Mouse (Mus musculus) kidney, adult 2 months (tissue): ENCODE results near the gene Xlr3a. TPM values are rescaled to one million over a fixed set of nuclear protein-coding genes. Genes with fewer than 3 reads are reported as not detected.
A peak's percentile ranks its signal among the peaks of the same experiment; 100 is the strongest.
"Not testable (repeated sequence)": the region's sequence is repeated elsewhere in the genome, so short reads cannot be mapped to it uniquely, and the experiment has no call there.

Source experiments
- DNase-seq: peaks from one replicate; pipeline ENCODE4 v3.0.0; 2021
- H3K27ac ChIP-seq: fragments of 200-500 bp; 2 replicates; pipeline ENCODE4 v1.5.1; 2012; ENCODE audit warnings: low read depth, low read length, control low read depth, inconsistent platforms; ENCODE audit not compliant: insufficient read depth
- H3K27me3 ChIP-seq: fragments of 200-500 bp; replicated peaks from 2 replicates; pipeline ENCODE4 v1.6.1; 2012; ENCODE audit warnings: mild to moderate bottlenecking, moderate library complexity, low read length, inconsistent platforms; ENCODE audit not compliant: control insufficient read depth, insufficient read depth
- H3K36me3 ChIP-seq: fragments of 200-500 bp; 2 replicates; pipeline ENCODE4 v1.6.1; 2012; ENCODE audit warnings: mild to moderate bottlenecking, moderate library complexity, low read length, inconsistent platforms; ENCODE audit not compliant: control insufficient read depth, insufficient read depth
- H3K4me1 ChIP-seq: fragments of 200-500 bp; 2 replicates; pipeline ENCODE4 v1.6.1; 2011; ENCODE audit warnings: low read length; ENCODE audit not compliant: control insufficient read depth, insufficient read depth
- H3K4me3 ChIP-seq: fragments of 200-500 bp; 2 replicates; pipeline ENCODE4 v1.5.1; 2011; ENCODE audit warnings: mild to moderate bottlenecking, low read depth, low read length, control low read depth; ENCODE audit not compliant: insufficient read depth
- CTCF ChIP-seq: fragments of 200-500 bp; conservative IDR thresholded peaks from 2 replicates; pipeline ENCODE4 v1.5.1; 2011; ENCODE audit warnings: low read depth, mild to moderate bottlenecking, control low read depth, low read length, moderate library complexity, mixed read lengths; ENCODE audit not compliant: insufficient read depth, insufficient read length
- POLR2A ChIP-seq: fragments of 200-500 bp; IDR thresholded peaks from one replicate; pipeline ENCODE4 v1.6.1; 2011; ENCODE audit warnings: low read depth, low read length, control low read depth
- WGBS: fragments of 180-500 bp; shearing (Covaris S2); methylation state at CpG from one replicate; pipeline ENCODE4 v1.1.7; 2018; 5-methylcytosine and 5-hydroxymethylcytosine counted together
- polyA plus RNA-seq: library from polyadenylated mRNA; depleted of rRNA; stranded (reverse); fragments of >200 nt; gene quantifications from 2 replicates; pipeline ENCODE4 v1.2.3, GENCODE M21; 2012; rRNA removed

Xlr3a gene
- polyA plus RNA-seq = 0.08 and 0.22 TPM in 2 replicates

DNA sequence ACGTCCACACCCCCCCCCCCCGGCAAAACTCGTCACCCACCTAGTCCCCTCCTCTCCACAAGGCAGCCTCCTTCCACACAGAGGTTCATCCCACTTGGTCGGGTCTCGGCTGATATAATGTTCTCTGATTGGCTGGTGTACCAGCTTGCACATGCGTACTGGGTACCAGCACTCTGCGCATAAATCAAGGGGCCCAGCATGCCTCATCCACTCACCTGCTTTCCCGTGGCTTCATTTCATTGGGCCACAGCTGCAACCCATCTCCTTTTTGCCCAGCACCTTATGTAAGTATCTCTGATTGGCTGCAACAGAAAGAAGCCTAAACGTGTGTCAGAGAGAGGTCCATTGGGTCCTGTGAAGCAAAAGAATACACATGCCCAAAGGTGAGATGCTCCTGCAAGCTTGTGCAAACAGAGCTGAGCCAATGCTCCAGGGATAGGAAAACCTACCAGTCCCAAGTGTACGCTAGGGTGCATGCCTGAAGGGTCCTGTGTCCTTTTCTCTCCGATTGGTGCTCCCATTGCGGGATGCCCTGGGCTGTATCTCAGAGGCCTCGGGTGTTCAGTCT is at the start of gene Xlr3a:
Gene Xlr3a (minus strand): TSS at position 155 of the 568 bp plus-strand sequence.
- 78% methylated on average over 13 of the region's 13 CpGs for WGBS
- H3K4me3 ChIP-seq, H3K27me3 ChIP-seq, H3K36me3 ChIP-seq, H3K4me1 ChIP-seq, H3K27ac ChIP-seq: not testable (repeated sequence)
- peak; percentile 2 for DNase-seq

- not testable (repeated sequence) for DNase-seq, H3K36me3 ChIP-seq, H3K27ac ChIP-seq, H3K27me3 ChIP-seq, H3K4me3 ChIP-seq, H3K4me1 ChIP-seq
- WGBS = no CpG with 5 or more reads among the region's 7 CpGs
Observed at GRCm38 (mm10) chrX:73143218-73143618, 46.3 kb upstream of the Xlr3a start.

GRCm38 (mm10) chrX:73122859-73123829 is 26.2 kb upstream of the Xlr3a start:
- H3K27ac ChIP-seq, DNase-seq, H3K27me3 ChIP-seq, H3K4me1 ChIP-seq, H3K36me3 ChIP-seq, H3K4me3 ChIP-seq: not testable (repeated sequence)
- no CpG with 5 or more reads among the region's 12 CpGs for WGBS

GRCm38 (mm10) chrX:73116747-73117146 is 19.9 kb upstream of the Xlr3a start, which contains the start of gene Gm14685:
Gm14685 (plus strand) TSS chrX:73117047.
- H3K4me3 ChIP-seq, H3K27me3 ChIP-seq, H3K27ac ChIP-seq, DNase-seq, H3K36me3 ChIP-seq, H3K4me1 ChIP-seq: not testable (repeated sequence)
- no CpG with 5 or more reads among the region's 7 CpGs for WGBS

GRCm38 (mm10) chrX:73082267-73083055 is 14.4 kb downstream of the Xlr3a start, which contains the start of gene Xlr4a:
Xlr4a (minus strand) TSS chrX:73082478.
- WGBS = 79% methylated on average over 19 of the region's 19 CpGs
- not testable (repeated sequence) for H3K27ac ChIP-seq, DNase-seq, H3K36me3 ChIP-seq, H3K27me3 ChIP-seq, H3K4me3 ChIP-seq, H3K4me1 ChIP-seq

- H3K27ac ChIP-seq, H3K4me1 ChIP-seq, H3K4me3 ChIP-seq, DNase-seq, H3K36me3 ChIP-seq, H3K27me3 ChIP-seq: not testable (repeated sequence)
- 67% methylated on average over 1 of the region's 5 CpGs for WGBS
Observed at GRCm38 (mm10) chrX:73066765-73067312, 30.1 kb downstream of the Xlr3a start.

- Histone ChIP-seq H3K4me3 (no peak within 1 kb of the TSS), H3K36me3 (no peaks in the 10 kb centered on the region), H3K27me3 (no peaks in the 10 kb centered on the region), H3K27ac (no peak within 1 kb of the TSS), H3K4me1 (no peaks in the 10 kb centered on the region)
- WGBS = 14% methylated on average over 7 of the region's 7 CpGs
- TF ChIP-seq POLR2A = no peak
- TF ChIP-seq CTCF = no peak
- no peak for DNase-seq
Observed at GRCm38 (mm10) chrX:73064415-73064793, 32.5 kb downstream of the Xlr3a start, which contains the start of gene Pnma3. Pnma3 (plus strand) TSS chrX:73064787.
